Mouse (Mus musculus) spleen, adult 12 weeks (tissue): ENCODE data around the gene Fam155a.
"Not testable (repeated sequence)": the region's sequence is repeated elsewhere in the genome, so short reads cannot be mapped to it uniquely, and the experiment has no call there.

Experiments
- DNase-seq: peaks from one replicate; pipeline ENCODE4 v3.0.0; 2022; ENCODE audit warnings: low spot score

The Fam155a gene

GRCm38 (mm10) chr8:9770999-9771605 is at the start of gene Fam155a:
Gene Fam155a, minus strand, starts transcription at chr8:9771161.
- DNase-seq: no peak

- no peak for DNase-seq
Observed at GRCm38 (mm10) chr8:9813273-9813946, 42.4 kb upstream of the Fam155a start.

GRCm38 (mm10) chr8:9810955-9811530 is 40.1 kb upstream of the Fam155a start:
- DNase-seq: no peak

GRCm38 (mm10) chr8:9808596-9808995 is 37.6 kb upstream of the Fam155a start:
- DNase-seq: no peak

GRCm38 (mm10) chr8:9805676-9806075 is 34.7 kb upstream of the Fam155a start:
- DNase-seq: no peak

GRCm38 (mm10) chr8:9800346-9800745 is 29.4 kb upstream of the Fam155a start:
- not testable (repeated sequence) for DNase-seq

- no peak for DNase-seq
Observed at GRCm38 (mm10) chr8:9799923-9800322, 29.0 kb upstream of the Fam155a start.

- no peak for DNase-seq
Observed at GRCm38 (mm10) chr8:9797514-9797913, 26.6 kb upstream of the Fam155a start.

- no peak for DNase-seq
Observed at GRCm38 (mm10) chr8:9795724-9796123, 24.8 kb upstream of the Fam155a start.

- no peak for DNase-seq
Observed at GRCm38 (mm10) chr8:9793351-9793750, 22.4 kb upstream of the Fam155a start.

- no peak for DNase-seq
Observed at GRCm38 (mm10) chr8:9780332-9780731, 9.4 kb upstream of the Fam155a start.

- no peak for DNase-seq
Observed at GRCm38 (mm10) chr8:9778148-9778547, 7.2 kb upstream of the Fam155a start.

GRCm38 (mm10) chr8:9776818-9777217 is 5.9 kb upstream of the Fam155a start:
- no peak for DNase-seq

GRCm38 (mm10) chr8:9772519-9772840 is 1.5 kb upstream of the Fam155a start:
- DNase-seq: no peak

GRCm38 (mm10) chr8:9771606-9772518 is 901 bp upstream of the Fam155a start:
- no peak for DNase-seq

- DNase-seq: no peak
Observed at GRCm38 (mm10) chr8:9770261-9770998, 531 bp downstream of the Fam155a start.

- DNase-seq: no peak
Observed at GRCm38 (mm10) chr8:9769061-9769460, 1.9 kb downstream of the Fam155a start.

GRCm38 (mm10) chr8:9735169-9735568 is 35.8 kb downstream of the Fam155a start:
- DNase-seq: no peak

- no peak for DNase-seq
Observed at GRCm38 (mm10) chr8:9709791-9710190, 61.2 kb downstream of the Fam155a start.

GRCm38 (mm10) chr8:9707433-9707832 is 63.5 kb downstream of the Fam155a start:
- DNase-seq: no peak

- DNase-seq: no peak
Observed at GRCm38 (mm10) chr8:9694794-9695193, 76.2 kb downstream of the Fam155a start.

- no peak for DNase-seq
Observed at GRCm38 (mm10) chr8:9692370-9692769, 78.6 kb downstream of the Fam155a start.
